Mouse (Mus musculus): ENCODE results near the gene Lsm11. TPM values are rescaled to one million over a fixed set of nuclear protein-coding genes. Genes with fewer than 3 reads are reported as not detected.

The Lsm11 gene
- total RNA-seq (2023): 1 to 10 TPM; 6.5 to 6.8 TPM

GRCm38 (mm10) chr11:45944643-45945156 is at the start of gene Lsm11:
Lsm11 (minus strand) TSS chr11:45944935.

GRCm38 (mm10) chr11:45979946-45980892 is 35.5 kb upstream of the Lsm11 start, which contains the start of gene Sox30:
Sox30 (plus strand) TSS chr11:45980310.

GRCm38 (mm10) chr11:45955127-45955627 is 10.4 kb upstream of the Lsm11 start, which contains the start of gene Thg1l:
Thg1l (minus strand) TSS chr11:45955494.

Other genes starting within 250 kb of the Lsm11 start
- gene Clint1, start 92.9 kb downstream of the Lsm11 start, total RNA-seq (2023): 10 to 100 TPM; 78.0 to 78.4 TPM
- gene Thg1l, start 10.6 kb upstream of the Lsm11 start, total RNA-seq (2023): 10 to 100 TPM; 11.7 to 13.8 TPM
- gene Sox30, start 35.4 kb upstream of the Lsm11 start, total RNA-seq (2023): not detected
- 1 to 10 TPM; 4.0 to 5.7 TPM for gene Gm12166, start 107.4 kb upstream of the Lsm11 start, total RNA-seq (2023)
- 10 to 100 TPM; 73.6 to 77.3 TPM for gene Adam19, start 111.1 kb upstream of the Lsm11 start, total RNA-seq (2023)
- 1 to 10 TPM; 1.6 to 1.8 TPM for gene Nipal4, start 221.6 kb upstream of the Lsm11 start, total RNA-seq (2023)